Mouse (Mus musculus) heart, embryonic 15.5 days (tissue): Measurements from ENCODE around the gene Olfr429. TPM values are rescaled to one million over a fixed set of nuclear protein-coding genes. Genes with fewer than 3 reads are reported as not detected.

ENCODE experiments used
- ATAC-seq: fragments of 200-750 bp; cut with Nextera tagmentation; replicated peaks from 2 replicates; pipeline ENCODE4 v1.8.0; 2017; ENCODE audit warnings: low read depth, moderate TSS enrichment; ENCODE audit not compliant: insufficient number of reproducible peaks, insufficient read depth, low FRiP score
- H3K27ac ChIP-seq: fragments of 300-500 bp; sonication (generic); 2 replicates; pipeline ENCODE4 v1.5.1; 2015; ENCODE audit warnings: mild to moderate bottlenecking, inconsistent platforms
- H3K27me3 ChIP-seq: fragments of 300-500 bp; sonication (generic); 2 replicates; pipeline ENCODE4 v1.6.1; 2015; ENCODE audit warnings: inconsistent platforms
- H3K36me3 ChIP-seq: fragments of 300-500 bp; sonication (generic); 2 replicates; pipeline ENCODE4 v1.6.1; 2015; ENCODE audit warnings: mild to moderate bottlenecking, inconsistent platforms
- H3K4me1 ChIP-seq: fragments of 300-500 bp; sonication (generic); replicated peaks from 2 replicates; pipeline ENCODE4 v1.6.1; 2015; ENCODE audit warnings: inconsistent platforms
- H3K4me2 ChIP-seq: fragments of 300-500 bp; sonication (generic); 2 replicates; pipeline ENCODE4 v1.6.1; 2015; ENCODE audit warnings: inconsistent platforms, mild to moderate bottlenecking, moderate library complexity
- H3K4me3 ChIP-seq: fragments of 300-500 bp; sonication (generic); 2 replicates; pipeline ENCODE4 v1.5.1; 2015; ENCODE audit warnings: mild to moderate bottlenecking, inconsistent platforms
- H3K9ac ChIP-seq: fragments of 300-500 bp; sonication (generic); 2 replicates; pipeline ENCODE4 v1.6.1; 2015; ENCODE audit warnings: mild to moderate bottlenecking, inconsistent platforms
- H3K9me3 ChIP-seq: fragments of 300-500 bp; sonication (generic); replicated peaks from 2 replicates; pipeline ENCODE4 v1.6.1; 2016; ENCODE audit warnings: inconsistent platforms
- WGBS: fragments of 180-500 bp; shearing (Covaris S2); methylation state at CpG from one replicate; pipeline ENCODE4 v1.1.7; 2015; ENCODE audit warnings: mixed read lengths; 5-methylcytosine and 5-hydroxymethylcytosine counted together
- polyA plus RNA-seq: library from polyadenylated mRNA; unstranded; fragments of >200 nt; fragmentation: Nextera tagmentation; extraction: Ambion mirVana; gene quantifications from 2 replicates; pipeline ENCODE4 v1.2.1, GENCODE M21; 2015

The Olfr429 gene
- polyA plus RNA-seq, 1 experiment from 2014 or later: not detected

DNA sequence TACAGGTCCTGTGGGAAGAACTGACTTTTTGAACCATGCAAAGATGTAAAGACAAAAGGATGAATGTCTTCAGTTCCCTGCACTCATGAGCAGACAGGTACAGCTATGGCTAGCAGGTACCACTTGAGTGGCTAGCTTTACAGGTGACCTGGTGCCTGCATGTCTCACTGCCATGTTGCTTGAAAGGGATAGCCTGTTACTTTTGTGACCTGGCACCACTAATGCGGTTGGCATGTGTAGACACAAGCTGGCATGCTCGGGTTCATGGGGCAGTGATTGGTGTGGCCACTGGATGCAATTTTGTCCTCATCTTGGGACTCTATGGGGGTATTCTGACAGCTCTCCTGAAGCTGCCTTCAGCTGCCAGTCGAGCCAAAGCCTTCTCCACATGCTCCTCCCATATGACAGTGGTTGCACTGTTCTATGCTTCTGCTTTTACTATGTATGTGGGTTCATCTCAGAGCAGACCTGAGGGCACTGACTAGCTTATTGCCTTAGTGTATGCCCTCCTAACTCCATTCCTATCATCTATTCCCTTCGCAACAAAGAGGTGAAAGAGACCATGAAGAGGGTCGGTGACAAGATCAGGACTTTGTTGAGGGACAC lies 32.1 kb upstream of the Olfr429 start:
- no peak overlapping the region for H3K4me3 ChIP-seq
- H3K9me3 ChIP-seq: no peaks in the 10 kb centered on the region
- H3K36me3 ChIP-seq: no peaks in the 10 kb centered on the region
- H3K9ac ChIP-seq: no peak overlapping the region
- no peak overlapping the region for H3K27ac ChIP-seq
- no peaks in the 10 kb centered on the region for H3K27me3 ChIP-seq
- no peak overlapping the region for H3K4me2 ChIP-seq
- H3K4me1 ChIP-seq: no peaks in the 10 kb centered on the region
- WGBS: 76% methylated on average over 5 of the region's 5 CpGs
- ATAC-seq: no peak

- H3K27ac ChIP-seq: no peak overlapping the region
- no peaks in the 10 kb centered on the region for H3K4me1 ChIP-seq
- H3K9me3 ChIP-seq: no peaks in the 10 kb centered on the region
- H3K27me3 ChIP-seq: no peaks in the 10 kb centered on the region
- H3K4me3 ChIP-seq: no peak overlapping the region
- no peak overlapping the region for H3K4me2 ChIP-seq
- no peaks in the 10 kb centered on the region for H3K36me3 ChIP-seq
- ATAC-seq: no peak
- WGBS: 66% methylated on average over 3 of the region's 3 CpGs
- H3K9ac ChIP-seq: no peak overlapping the region
These were observed 31.1 kb upstream of the Olfr429 start for GRCm38 (mm10) chr1:174052981-174053380.

DNA sequence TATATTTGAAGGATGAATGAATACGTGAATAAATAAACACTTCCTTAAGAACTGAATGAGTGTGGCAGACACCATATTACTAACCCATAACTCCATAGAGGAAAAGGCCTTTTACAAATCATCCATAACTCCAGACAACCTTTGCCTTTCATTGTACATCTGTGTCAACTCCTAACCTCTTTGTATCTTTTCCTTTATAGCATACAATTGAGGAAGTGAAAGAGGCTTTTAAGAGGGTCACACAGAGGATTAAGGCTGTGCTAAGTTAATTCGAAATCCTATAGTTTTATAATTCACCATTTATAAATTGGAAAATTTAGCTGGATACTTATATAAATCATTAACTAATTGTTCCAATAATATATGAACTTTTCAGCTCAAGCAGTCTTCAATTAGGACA lies 28.9 kb upstream of the Olfr429 start:
- no peak overlapping the region for H3K27ac ChIP-seq
- H3K4me3 ChIP-seq: no peak overlapping the region
- no peak for ATAC-seq
- no peaks in the 10 kb centered on the region for H3K4me1 ChIP-seq
- H3K27me3 ChIP-seq: no peaks in the 10 kb centered on the region
- no peaks in the 10 kb centered on the region for H3K9me3 ChIP-seq
- H3K4me2 ChIP-seq: no peak overlapping the region
- H3K36me3 ChIP-seq: no peaks in the 10 kb centered on the region
- H3K9ac ChIP-seq: no peak overlapping the region
- 76% methylated on average over 2 of the region's 2 CpGs for WGBS

- Histone ChIP-seq H3K4me3 (no peak within 1 kb of the TSS), H3K36me3 (no peaks in the 10 kb centered on the region), H3K4me1 (no peaks in the 10 kb centered on the region), H3K9ac (no peak within 1 kb of the TSS), H3K4me2 (no peak within 1 kb of the TSS), H3K9me3 (no peaks in the 10 kb centered on the region), H3K27ac (no peak within 1 kb of the TSS), H3K27me3 (no peaks in the 10 kb centered on the region)
- WGBS: 85% methylated on average over 3 of the region's 3 CpGs
- ATAC-seq: no peak
These were observed 17.8 kb upstream of the Olfr429 start, which contains the start of gene Olfr430 for GRCm38 (mm10) chr1:174066305-174066704. Olfr430 (plus strand) TSS chr1:174066605.

DNA sequence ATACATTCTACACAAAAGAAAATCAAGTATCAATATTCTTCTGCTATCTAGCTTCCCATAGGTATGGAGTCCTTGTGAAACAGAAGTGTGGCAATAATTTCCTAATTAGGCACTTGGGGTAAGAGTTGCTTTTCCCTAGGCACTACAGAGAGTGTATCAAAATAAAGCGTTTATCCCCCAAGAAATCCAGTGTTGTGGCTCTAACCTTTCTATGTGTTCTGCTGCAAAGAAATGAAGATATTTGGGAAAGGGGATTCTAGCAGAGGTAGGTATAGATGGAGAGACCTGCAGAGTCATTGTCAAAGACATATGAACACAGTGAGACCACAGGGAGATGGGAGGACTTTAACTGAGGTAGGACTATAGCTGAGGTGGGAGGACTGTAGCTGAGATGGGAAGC lies 12.5 kb downstream of the Olfr429 start, which contains the start of gene Olfr427:
Gene Olfr427, plus strand, starts transcription at position 301 of the 400 bp plus-strand sequence.
- 87% methylated on average over 1 of the region's 1 CpGs for WGBS
- no peaks in the 10 kb centered on the region for H3K4me1 ChIP-seq
- no peaks in the 10 kb centered on the region for H3K27me3 ChIP-seq
- no peaks in the 10 kb centered on the region for H3K36me3 ChIP-seq
- H3K27ac ChIP-seq: no peak within 1 kb of the TSS
- no peak for ATAC-seq
- H3K9me3 ChIP-seq: no peaks in the 10 kb centered on the region
- H3K4me3 ChIP-seq: no peak within 1 kb of the TSS
- no peak within 1 kb of the TSS for H3K4me2 ChIP-seq
- H3K9ac ChIP-seq: no peak within 1 kb of the TSS

DNA sequence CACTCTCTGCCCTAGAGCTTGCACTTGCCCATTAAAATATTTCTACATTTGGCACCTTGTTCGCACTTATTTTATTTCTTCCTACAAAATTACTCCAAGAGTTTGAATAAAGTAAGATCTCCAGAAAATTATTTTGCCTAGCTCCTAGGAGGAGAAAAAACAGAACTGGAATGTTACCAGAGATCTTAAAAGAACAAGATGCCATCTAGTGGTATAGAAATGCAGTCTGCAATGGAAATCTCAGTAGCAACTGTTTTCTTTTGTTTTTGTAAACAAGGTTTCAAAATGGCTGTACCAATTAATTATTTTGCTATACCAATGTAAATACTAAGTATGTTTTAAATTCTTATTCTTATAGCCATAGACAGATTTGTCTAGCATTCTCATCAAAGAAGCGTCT lies 19.6 kb downstream of the Olfr429 start:
- H3K27ac ChIP-seq: no peak overlapping the region
- no peak for ATAC-seq
- H3K36me3 ChIP-seq: no peaks in the 10 kb centered on the region
- H3K27me3 ChIP-seq: no peaks in the 10 kb centered on the region
- no peak overlapping the region for H3K4me3 ChIP-seq
- 51% methylated on average over 2 of the region's 2 CpGs for WGBS
- no peaks in the 10 kb centered on the region for H3K9me3 ChIP-seq
- H3K4me1 ChIP-seq: no peaks in the 10 kb centered on the region
- no peak overlapping the region for H3K4me2 ChIP-seq
- no peak overlapping the region for H3K9ac ChIP-seq

GRCm38 (mm10) chr1:174121062-174121461 lies 36.9 kb downstream of the Olfr429 start, which contains the start of gene Olfr231:
Olfr231 (minus strand) TSS chr1:174121162.
- no peaks in the 10 kb centered on the region for H3K9me3 ChIP-seq
- ATAC-seq: no peak
- no peak within 1 kb of the TSS for H3K4me2 ChIP-seq
- 55% methylated on average over 2 of the region's 2 CpGs for WGBS
- H3K4me3 ChIP-seq: no peak within 1 kb of the TSS
- no peak within 1 kb of the TSS for H3K9ac ChIP-seq
- H3K27me3 ChIP-seq: no peaks in the 10 kb centered on the region
- H3K36me3 ChIP-seq: no peaks in the 10 kb centered on the region
- H3K4me1 ChIP-seq: no peaks in the 10 kb centered on the region
- H3K27ac ChIP-seq: no peak within 1 kb of the TSS

- no peaks in the 10 kb centered on the region for H3K27me3 ChIP-seq
- no peak within 1 kb of the TSS for H3K27ac ChIP-seq
- 78% methylated on average over 3 of the region's 3 CpGs for WGBS
- H3K4me2 ChIP-seq: no peak within 1 kb of the TSS
- no peaks in the 10 kb centered on the region for H3K4me1 ChIP-seq
- H3K4me3 ChIP-seq: no peak within 1 kb of the TSS
- H3K36me3 ChIP-seq: no peaks in the 10 kb centered on the region
- no peaks in the 10 kb centered on the region for H3K9me3 ChIP-seq
- H3K9ac ChIP-seq: no peak within 1 kb of the TSS
- ATAC-seq: no peak
These were observed 47.1 kb downstream of the Olfr429 start, which contains the start of gene Olfr424 for GRCm38 (mm10) chr1:174131217-174131616. Olfr424 (plus strand) TSS chr1:174131517.

DNA sequence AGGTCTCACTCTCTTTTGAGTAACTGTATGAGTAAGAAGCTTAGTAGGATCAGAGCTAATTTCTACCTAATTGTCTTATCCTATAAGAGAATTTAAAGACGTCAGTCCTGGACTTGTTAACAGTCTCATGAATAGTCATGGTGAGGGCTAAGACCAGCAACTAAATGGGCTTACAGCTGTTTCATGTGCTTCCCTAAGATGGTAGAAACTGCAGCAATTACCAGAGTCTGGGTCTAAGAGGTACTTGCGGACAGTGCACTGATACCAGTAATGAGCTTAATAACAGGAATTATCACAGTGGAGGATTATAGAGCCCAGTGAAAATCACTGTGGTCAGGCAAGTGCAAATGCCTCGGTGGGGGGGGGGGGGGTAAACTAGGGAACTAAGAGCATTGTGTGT lies 47.9 kb downstream of the Olfr429 start:
- H3K27ac ChIP-seq: no peak overlapping the region
- H3K36me3 ChIP-seq: no peaks in the 10 kb centered on the region
- WGBS: 61% methylated on average over 3 of the region's 3 CpGs
- H3K4me3 ChIP-seq: no peak overlapping the region
- H3K9ac ChIP-seq: no peak overlapping the region
- H3K4me2 ChIP-seq: no peak overlapping the region
- no peaks in the 10 kb centered on the region for H3K4me1 ChIP-seq
- no peaks in the 10 kb centered on the region for H3K9me3 ChIP-seq
- H3K27me3 ChIP-seq: no peaks in the 10 kb centered on the region
- no peak for ATAC-seq

Other genes with a start within 250 kb of the Olfr429 start
- gene Ifi211, start 171.3 kb upstream of the Olfr429 start, polyA plus RNA-seq: 2.9 and 4.5 TPM in 2 replicates
- gene Mndal, start 141.8 kb upstream of the Olfr429 start, polyA plus RNA-seq: 4.4 and 7.2 TPM in 2 replicates
- 1.6 and 2.3 TPM in 2 replicates for gene Ifi203, start 141.7 kb upstream of the Olfr429 start, polyA plus RNA-seq
- gene Ifi202b, start 101.6 kb upstream of the Olfr429 start, polyA plus RNA-seq: 0.08 and 0.18 TPM in 2 replicates
- 0.77 and 1.2 TPM in 2 replicates for gene Ifi205, start 52.5 kb upstream of the Olfr429 start, polyA plus RNA-seq
- gene Olfr433, start 43.6 kb upstream of the Olfr429 start, polyA plus RNA-seq: not detected in 2 replicates
- not detected in 2 replicates for gene Olfr432, start 35.1 kb upstream of the Olfr429 start, polyA plus RNA-seq
- gene Olfr430, start 17.7 kb upstream of the Olfr429 start, polyA plus RNA-seq: not detected in 2 replicates
- gene Olfr427, start 12.6 kb downstream of the Olfr429 start, polyA plus RNA-seq: not detected in 2 replicates
- not detected in 2 replicates for gene Olfr231, start 36.8 kb downstream of the Olfr429 start, polyA plus RNA-seq
- gene Olfr424, start 47.2 kb downstream of the Olfr429 start, polyA plus RNA-seq: not detected in 2 replicates
- 0.18 TPM in 1 of 2 replicates, not detected in the other for gene Olfr420, start 71.3 kb downstream of the Olfr429 start, polyA plus RNA-seq
- 1.7 and 2.2 TPM in 2 replicates for gene Spta1, start 88.4 kb downstream of the Olfr429 start, polyA plus RNA-seq
- gene Olfr419, start 167.7 kb downstream of the Olfr429 start, polyA plus RNA-seq: not detected in 2 replicates
- not detected in 2 replicates for gene Mptx1, start 246.2 kb downstream of the Olfr429 start, polyA plus RNA-seq